Mouse (Mus musculus): ENCODE results near the gene Mrps27. TPM values are rescaled to one million over a fixed set of nuclear protein-coding genes. Genes with fewer than 3 reads are reported as not detected.

Mrps27 gene
- total and polyA plus RNA-seq, 2 experiments from 2014 or later, result 17.5 to 41.7 TPM

GRCm38 (mm10) chr13:99394694-99395093 lies 50.1 kb downstream of the Mrps27 start:
- Histone ChIP-seq H3K4me1 (ENCODE audit: insufficient read depth, low read length) (peaks cover 8% of the 10 kb centered on the region), H3K4me2 (ENCODE audit: low read depth, low read length) (no peak overlapping the region), H3K9ac (replicated peaks; ENCODE audit: low read length) (no peak overlapping the region), H3K4me3 (ENCODE audit: low read length) (no peak overlapping the region), H3K27me3 (ENCODE audit: insufficient read depth, low read length) (no peaks in the 10 kb centered on the region), H3K9me3 (ENCODE audit: low read length) (no peaks in the 10 kb centered on the region), H3K36me3 (ENCODE audit: insufficient read depth, low read length) (no peaks in the 10 kb centered on the region), H3K27ac (no peak overlapping the region)
- WGBS, result 56% methylated on average over 3 of the region's 3 CpGs
- peak; percentile 61 for TF ChIP-seq CTCF (IDR thresholded peaks at IDR 0.05; ENCODE audit: low read depth)
- DNase-seq (ENCODE audit: low spot score) (peak; percentile 14), ATAC-seq (no peak)

DNA sequence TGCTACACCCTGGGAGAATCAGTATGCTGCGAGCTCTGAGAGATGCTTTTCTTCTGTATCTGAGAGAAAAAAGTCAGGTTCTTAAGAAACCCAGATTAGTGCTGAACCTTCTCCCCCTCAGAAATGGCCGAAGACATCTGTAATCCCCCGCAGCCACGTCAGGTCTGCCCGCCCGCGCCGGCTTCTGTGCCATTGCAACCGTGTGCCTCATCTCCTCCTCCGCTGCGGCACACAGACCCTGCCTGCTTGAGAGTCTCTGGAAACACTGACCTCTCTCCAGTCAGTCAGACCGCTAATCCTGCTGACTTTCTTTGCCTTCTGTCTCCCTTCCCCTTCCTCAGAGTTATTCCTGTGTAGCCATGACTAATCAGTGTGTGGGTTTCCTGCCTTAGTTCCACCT lies 50.9 kb downstream of the Mrps27 start:
- 35% methylated on average over 12 of the region's 12 CpGs for WGBS
- no peak for TF ChIP-seq CTCF (IDR thresholded peaks at IDR 0.05; ENCODE audit: low read depth)
- Histone ChIP-seq H3K4me2 (ENCODE audit: low read depth, low read length) (no peak overlapping the region), H3K4me1 (ENCODE audit: insufficient read depth, low read length) (peaks cover 8% of the 10 kb centered on the region), H3K27me3 (ENCODE audit: insufficient read depth, low read length) (no peaks in the 10 kb centered on the region), H3K9ac (replicated peaks; ENCODE audit: low read length) (no peak overlapping the region), H3K4me3 (ENCODE audit: low read length) (no peak overlapping the region), H3K36me3 (ENCODE audit: insufficient read depth, low read length) (no peaks in the 10 kb centered on the region), H3K27ac (no peak overlapping the region; the same call in 1 of the 2 replicates), H3K9me3 (ENCODE audit: low read length) (no peaks in the 10 kb centered on the region)
- ATAC-seq (no peak), DNase-seq (ENCODE audit: low spot score) (no peak)

DNA sequence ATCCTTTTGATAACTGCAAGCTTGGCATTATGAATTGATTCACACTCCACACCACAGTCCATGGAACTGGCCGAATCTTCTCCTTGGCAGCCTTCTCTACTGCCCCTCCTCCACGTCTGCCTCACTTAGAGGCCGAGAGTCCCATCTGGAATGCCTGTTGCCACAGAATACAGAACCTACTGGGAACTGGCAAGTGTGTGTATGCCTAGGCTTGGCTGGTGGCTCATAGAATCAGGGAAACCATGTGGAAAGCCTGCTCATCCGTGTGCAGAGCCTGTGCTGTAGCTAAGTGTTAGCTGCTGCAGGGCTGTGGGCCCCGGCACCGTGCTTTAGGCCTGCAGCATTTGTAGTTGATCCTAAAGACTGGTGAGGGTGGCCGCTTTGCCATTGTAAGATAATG lies 52.6 kb downstream of the Mrps27 start:
- no peaks in the 10 kb centered on the region for H3K36me3 ChIP-seq (ENCODE audit: insufficient read depth, low read length)
- H3K4me3 ChIP-seq (ENCODE audit: low read length), result no peak overlapping the region

GRCm38 (mm10) chr13:99398149-99398701 lies 53.6 kb downstream of the Mrps27 start:
- Histone ChIP-seq H3K4me1 (ENCODE audit: insufficient read depth, low read length) (peaks cover 8% of the 10 kb centered on the region), H3K9ac (replicated peaks; ENCODE audit: low read length) (no peak overlapping the region), H3K27ac (peak overlapping the region; percentile 70), H3K4me2 (ENCODE audit: low read depth, low read length) (no peak overlapping the region), H3K4me3 (ENCODE audit: low read length) (no peak overlapping the region), H3K36me3 (ENCODE audit: insufficient read depth, low read length) (no peaks in the 10 kb centered on the region), H3K27me3 (ENCODE audit: insufficient read depth, low read length) (no peaks in the 10 kb centered on the region), H3K9me3 (ENCODE audit: low read length) (no peaks in the 10 kb centered on the region)
- peak; percentile 56 for DNase-seq (ENCODE audit: low spot score)
- 66% methylated on average over 12 of the region's 12 CpGs for WGBS
- no peak for TF ChIP-seq CTCF (IDR thresholded peaks at IDR 0.05; ENCODE audit: low read depth)
- ATAC-seq, result peak; percentile 46

More for the DNA sequence above, 52.6 kb downstream of the Mrps27 start:
- Histone ChIP-seq H3K27me3 (ENCODE audit: insufficient read depth, low read length) (no peaks in the 10 kb centered on the region), H3K4me2 (ENCODE audit: low read depth, low read length) (no peak overlapping the region), H3K9me3 (ENCODE audit: low read length) (no peaks in the 10 kb centered on the region), H3K27ac (peak overlapping the region; percentile 70; the same call in 1 of the 2 replicates), H3K9ac (replicated peaks; ENCODE audit: low read length) (no peak overlapping the region), H3K4me1 (ENCODE audit: insufficient read depth, low read length) (peaks cover 8% of the 10 kb centered on the region)
- WGBS, result 23% methylated on average over 7 of the region's 7 CpGs
- peak; percentile 99 for ATAC-seq
- peak; percentile 92 for DNase-seq (ENCODE audit: low spot score)
- TF ChIP-seq CTCF (IDR thresholded peaks at IDR 0.05; ENCODE audit: low read depth), result no peak

GRCm38 (mm10) chr13:99399373-99399772 lies 54.8 kb downstream of the Mrps27 start:
- ATAC-seq, result no peak
- H3K4me1 ChIP-seq (ENCODE audit: insufficient read depth, low read length), result peaks cover 8% of the 10 kb centered on the region
- no peaks in the 10 kb centered on the region for H3K9me3 ChIP-seq (ENCODE audit: low read length)
- H3K27ac ChIP-seq, result no peak overlapping the region
- H3K9ac ChIP-seq (replicated peaks; ENCODE audit: low read length), result no peak overlapping the region
- H3K27me3 ChIP-seq (ENCODE audit: insufficient read depth, low read length), result no peaks in the 10 kb centered on the region
- WGBS, result 66% methylated on average over 4 of the region's 4 CpGs
- DNase-seq (ENCODE audit: low spot score), result no peak
- no peak overlapping the region for H3K4me3 ChIP-seq (ENCODE audit: low read length)
- TF ChIP-seq CTCF (IDR thresholded peaks at IDR 0.05; ENCODE audit: low read depth), result no peak
- H3K4me2 ChIP-seq (ENCODE audit: low read depth, low read length), result no peak overlapping the region
- peaks cover 3% of the 10 kb centered on the region; the same call in 1 of the 2 replicates for H3K36me3 ChIP-seq (ENCODE audit: insufficient read depth, low read length)

GRCm38 (mm10) chr13:99409216-99409615 lies 64.6 kb downstream of the Mrps27 start:
- Histone ChIP-seq H3K4me2 (ENCODE audit: low read depth, low read length) (no peak overlapping the region), H3K9me3 (ENCODE audit: low read length) (no peaks in the 10 kb centered on the region), H3K4me1 (ENCODE audit: insufficient read depth, low read length) (0 out of 2 replicates have a peak, but pooled peaks cover 7% of the 10 kb centered on the region), H3K27ac (no peak overlapping the region), H3K4me3 (ENCODE audit: low read length) (no peak overlapping the region), H3K9ac (replicated peaks; ENCODE audit: low read length) (no peak overlapping the region), H3K27me3 (ENCODE audit: insufficient read depth, low read length) (no peaks in the 10 kb centered on the region), H3K36me3 (ENCODE audit: insufficient read depth, low read length) (0 out of 2 replicates have a peak, but pooled peaks cover 6% of the 10 kb centered on the region)
- WGBS, result 22% methylated on average over 2 of the region's 2 CpGs
- DNase-seq (ENCODE audit: low spot score) (peak; percentile 12), ATAC-seq (no peak)
- TF ChIP-seq CTCF (IDR thresholded peaks at IDR 0.05; ENCODE audit: low read depth), result no peak

Data from hindbrain, postnatal 0 days (tissue).